Mouse (Mus musculus) liver, adult 2 months (tissue): ENCODE results near the gene Dnajb8.

ENCODE experiments used
- CTCF ChIP-seq: fragments of 200-500 bp; IDR thresholded peaks from 2 replicates; pipeline ENCODE4 v1.5.1; 2011; ENCODE audit warnings: low read depth, low read length, control low read depth
- POLR2A ChIP-seq: fragments of 200-500 bp; IDR thresholded peaks from 2 replicates; pipeline ENCODE4 v1.6.1; 2011; ENCODE audit warnings: low read length, control low read depth; ENCODE audit not compliant: insufficient read depth; ENCODE audit errors: extremely low read depth

DNA sequence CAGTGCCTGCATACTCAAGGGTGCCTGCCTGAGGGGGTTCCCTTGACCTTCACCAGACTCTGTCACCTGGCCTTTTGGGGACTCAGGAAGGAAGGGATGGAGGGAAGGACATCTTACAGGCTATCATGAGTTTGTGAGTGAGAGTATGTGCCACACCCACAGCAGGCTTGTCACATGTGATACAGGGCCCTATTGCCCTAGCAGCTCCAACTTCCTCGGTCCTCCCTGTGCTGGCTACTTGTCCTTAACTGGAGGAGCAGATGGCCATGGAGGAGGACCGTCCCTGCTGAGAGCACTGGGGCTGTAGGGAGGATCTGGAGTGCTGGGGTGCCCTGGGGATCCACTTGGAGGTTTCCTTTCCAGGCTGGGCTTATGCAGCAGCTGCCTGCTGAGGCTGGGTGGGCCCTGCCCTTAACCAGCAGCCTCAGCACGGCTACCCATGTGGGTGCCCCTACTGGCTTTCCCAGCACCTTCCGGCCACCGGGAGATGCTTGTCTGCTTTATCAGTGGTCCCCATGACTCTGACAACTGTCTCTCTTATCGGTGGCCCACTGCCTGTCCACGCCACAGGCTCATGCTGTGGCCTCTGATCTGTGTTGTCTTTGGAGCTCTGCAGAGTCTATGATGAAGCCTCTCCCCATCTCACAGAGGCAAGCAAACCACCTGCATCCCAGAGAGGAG is 29.9 kb downstream of the Dnajb8 start:
- no peak for TF ChIP-seq POLR2A
- TF ChIP-seq CTCF: no peak
